Mouse (Mus musculus): ENCODE results near the gene Hormad1.

The Hormad1 gene

DNA sequence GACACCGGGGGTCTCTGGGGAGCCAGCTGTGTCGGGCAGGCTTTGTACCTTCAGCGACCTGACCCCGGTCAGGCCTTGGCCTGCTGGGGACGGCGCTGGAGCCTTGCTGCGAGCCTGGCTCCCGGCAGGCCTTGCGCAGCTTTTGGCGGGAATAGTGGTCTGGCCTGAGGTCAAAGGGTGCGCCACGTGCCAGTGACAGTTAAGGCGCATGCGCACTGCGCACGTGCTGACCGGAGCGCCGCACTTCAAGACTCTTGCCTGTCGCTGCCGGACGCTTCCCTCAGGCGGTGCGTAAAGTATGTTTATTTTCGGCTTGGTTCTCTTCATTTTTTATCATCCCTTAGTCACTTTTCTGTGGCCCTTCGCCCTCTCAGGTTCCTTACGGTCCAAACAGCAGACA lies at the start of gene Hormad1:
Hormad1 (plus strand) TSS at position 241 of the 400 bp plus-strand sequence.
- no peak for DNase-seq (ENCODE audit: low read depth)

DNA sequence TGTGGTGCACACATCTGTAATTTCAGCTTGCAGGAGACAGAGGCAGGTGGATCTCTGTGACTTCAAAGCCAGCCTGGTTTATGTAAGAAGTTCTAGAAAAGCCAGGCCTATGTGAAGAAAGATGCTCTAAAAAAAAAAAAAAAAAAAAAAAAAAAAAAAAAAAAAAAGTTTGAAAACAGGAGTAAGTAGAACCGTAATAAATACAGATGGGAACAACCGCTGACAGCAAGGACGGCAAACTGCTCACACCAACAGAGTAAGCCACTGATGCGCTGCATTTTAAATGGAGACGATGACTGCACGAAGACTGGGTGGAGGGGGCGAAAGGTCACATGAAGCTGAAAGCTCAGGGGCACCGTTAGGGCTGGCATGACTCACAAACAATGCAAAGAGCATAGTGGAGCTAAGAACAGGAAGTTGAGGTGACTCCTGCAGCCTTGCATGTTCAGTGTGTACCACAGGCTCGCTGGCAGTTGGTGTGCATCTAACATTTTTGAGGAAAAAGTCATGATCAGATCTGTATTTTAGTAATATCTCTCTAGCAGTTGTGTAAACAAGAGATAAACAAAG lies 47.8 kb upstream of the Hormad1 start:
- peak; percentile 83 for DNase-seq (ENCODE audit: low read depth)

DNA sequence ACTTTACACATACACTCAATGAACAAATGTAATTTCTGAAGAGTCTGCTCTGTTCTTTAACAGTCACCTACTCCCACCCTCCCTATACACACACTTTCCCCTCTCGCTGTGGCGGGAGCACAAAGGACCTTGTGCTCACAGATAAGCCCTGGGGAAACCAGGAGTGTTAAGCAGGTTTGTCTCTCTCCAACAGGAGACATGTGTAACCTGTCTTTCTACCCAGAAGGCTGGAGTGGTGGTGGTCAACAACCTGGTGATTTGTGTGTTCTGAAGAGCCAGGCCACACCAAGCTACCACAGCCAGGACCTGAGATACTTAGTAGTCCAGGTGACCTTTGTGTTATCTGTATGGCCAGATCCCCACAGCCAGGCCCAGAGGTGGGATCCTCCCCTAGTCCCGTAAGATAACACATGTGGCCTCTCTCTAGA lies 42.8 kb upstream of the Hormad1 start:
- no peak for DNase-seq (ENCODE audit: low read depth)

DNA sequence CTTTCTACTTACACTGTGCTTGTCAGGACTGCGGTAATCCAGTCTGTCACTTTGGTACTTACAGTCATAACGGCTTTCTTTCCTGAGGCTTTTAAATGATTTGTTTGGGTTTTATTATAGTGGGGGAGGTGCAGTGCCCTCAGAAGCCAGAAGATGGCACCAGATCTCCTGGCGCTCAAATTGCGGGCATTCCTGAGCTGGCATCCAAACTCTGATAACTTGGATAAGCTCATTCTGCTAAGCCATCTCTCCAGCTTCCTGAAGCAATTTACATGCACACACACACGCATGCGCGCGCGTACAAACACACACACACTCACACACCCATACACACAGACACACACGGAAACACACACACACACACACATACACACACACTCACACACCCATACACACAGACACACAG lies 42.0 kb upstream of the Hormad1 start:
- DNase-seq (ENCODE audit: low read depth), result peak; percentile 83

DNA sequence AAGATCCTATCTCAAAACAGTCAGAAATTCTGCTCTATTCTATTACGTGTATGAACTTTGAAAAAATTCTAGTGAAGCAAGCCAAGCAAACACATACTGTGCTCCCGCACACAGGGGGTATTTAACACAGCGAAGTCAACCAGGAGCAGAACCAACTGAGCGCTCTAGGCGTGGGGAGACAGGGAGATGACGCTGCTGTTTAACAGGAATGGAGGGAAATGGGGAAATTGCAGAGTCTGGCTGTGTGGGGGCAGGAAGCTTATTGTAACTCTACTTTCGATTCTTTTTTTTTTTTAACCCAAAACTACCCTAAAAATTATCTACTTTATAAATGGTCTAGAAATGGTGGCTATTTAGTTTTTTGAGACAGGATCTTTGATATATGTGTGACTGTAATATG lies 40.6 kb upstream of the Hormad1 start:
- DNase-seq (ENCODE audit: low read depth), result no peak

DNA sequence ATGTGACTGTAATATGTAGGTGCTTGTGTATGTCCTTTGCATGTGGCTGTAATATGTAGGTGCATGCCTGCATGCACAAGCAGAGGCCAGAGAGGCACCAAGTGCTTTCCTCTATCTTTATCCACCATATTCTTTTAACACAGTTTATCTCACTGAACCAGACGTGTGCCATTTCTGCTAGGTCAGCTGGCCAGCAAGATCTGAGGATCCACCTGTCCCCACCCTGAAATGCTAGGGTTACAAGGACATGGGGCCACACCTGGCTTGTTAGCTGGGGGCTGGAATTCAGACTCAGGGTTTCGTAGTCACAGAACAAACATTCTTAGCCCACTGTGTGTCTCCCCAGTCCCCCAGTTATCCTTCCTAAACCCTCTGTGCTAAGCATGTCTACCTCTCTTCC lies 40.2 kb upstream of the Hormad1 start:
- no peak for DNase-seq (ENCODE audit: low read depth)

DNA sequence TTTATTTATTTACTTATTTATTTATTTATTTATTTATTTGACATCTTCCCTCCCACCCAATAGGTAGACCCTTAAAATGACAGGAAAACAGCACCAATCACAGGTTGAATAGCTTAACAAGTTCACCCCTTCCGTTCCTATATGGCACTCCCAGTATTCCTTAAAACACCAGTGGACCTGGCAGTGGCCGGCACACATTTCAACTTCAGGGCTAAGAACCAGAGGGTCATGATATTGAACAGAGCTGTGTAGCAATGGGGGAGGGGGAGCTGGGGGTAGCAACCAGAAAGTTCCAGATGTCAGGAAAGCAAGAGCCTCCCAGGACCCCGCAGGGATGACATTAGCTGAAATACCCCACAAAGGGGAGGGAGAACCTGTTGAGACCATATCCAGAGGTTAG lies 39.4 kb upstream of the Hormad1 start:
- DNase-seq (ENCODE audit: low read depth), result no peak

DNA sequence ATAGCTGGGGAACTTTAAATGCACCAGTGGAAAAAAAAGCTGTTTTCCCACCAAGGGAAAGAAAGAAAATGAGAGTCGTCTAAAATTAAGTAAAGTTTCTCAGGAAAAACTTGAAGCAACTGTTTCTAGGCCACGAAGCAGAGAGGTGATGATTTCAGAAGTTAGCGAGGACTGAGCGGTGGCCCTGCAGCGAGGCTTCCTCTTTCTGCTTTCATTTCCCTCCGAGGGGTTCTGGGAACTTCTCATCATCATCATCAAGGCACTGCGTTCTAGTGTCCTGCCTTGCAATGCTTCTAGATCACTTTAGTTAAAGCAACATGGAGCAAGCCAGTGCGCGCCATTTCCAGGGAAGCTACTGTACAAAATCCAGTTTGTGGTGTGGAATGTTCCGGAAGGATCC lies 38.3 kb upstream of the Hormad1 start:
- peak; percentile 36 for DNase-seq (ENCODE audit: low read depth)

DNA sequence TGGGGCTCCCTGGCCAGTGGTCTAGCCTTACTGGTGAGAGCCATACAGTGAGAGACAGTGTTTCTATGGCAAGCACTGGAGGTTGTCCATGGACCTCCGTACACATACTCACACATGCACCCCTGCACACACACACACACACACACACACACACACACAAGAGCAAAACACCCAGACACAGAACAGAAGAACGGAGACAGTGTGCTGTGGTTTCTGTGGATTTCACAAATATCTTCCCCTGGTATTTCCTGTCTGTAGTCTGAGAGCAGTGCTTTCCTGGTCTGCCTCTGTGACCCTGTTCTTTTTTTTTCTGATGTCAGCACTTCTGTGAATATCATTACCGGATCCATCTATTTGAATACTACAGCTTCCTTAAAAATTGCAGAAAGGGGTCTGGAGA lies 35.8 kb upstream of the Hormad1 start:
- peak; percentile 79 for DNase-seq (ENCODE audit: low read depth)

DNA sequence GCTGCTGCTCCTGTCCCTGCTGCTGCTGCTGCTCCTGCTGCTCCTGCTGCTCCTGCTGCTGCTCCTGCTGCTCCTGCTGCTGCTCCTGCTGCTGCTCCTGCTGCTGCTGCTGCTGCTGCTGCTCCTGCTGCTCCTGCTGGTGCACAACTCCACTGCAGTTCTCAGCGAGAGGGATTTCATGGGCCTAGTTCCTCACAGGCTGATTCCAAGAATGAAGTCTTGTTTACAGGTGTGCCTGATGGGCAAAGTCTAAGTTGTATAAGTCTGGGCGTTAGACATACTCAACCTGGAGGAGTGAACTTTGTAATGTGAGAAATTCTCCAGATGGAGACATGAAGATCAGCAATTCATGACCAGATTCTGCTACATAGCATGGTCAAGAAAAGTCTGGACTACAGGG lies 34.8 kb upstream of the Hormad1 start:
- DNase-seq (ENCODE audit: low read depth), result no peak

DNA sequence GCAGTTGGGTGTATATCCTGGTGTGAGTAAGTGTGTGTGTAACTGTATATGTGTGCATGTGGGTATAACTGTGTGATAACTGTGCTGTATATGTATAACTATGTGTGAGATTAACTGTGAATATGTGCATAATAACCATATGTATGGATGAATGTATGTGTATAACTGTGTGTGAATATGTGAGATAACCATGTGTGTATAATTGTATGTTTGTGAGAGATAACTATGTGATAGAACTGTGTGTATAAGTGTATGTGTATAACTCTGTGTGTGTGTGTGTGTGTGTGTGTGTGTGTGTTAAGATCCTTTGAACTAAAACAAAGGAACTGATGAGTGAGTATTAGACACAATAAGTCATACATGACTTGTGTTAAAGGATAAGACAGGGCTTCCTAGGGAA lies 33.4 kb upstream of the Hormad1 start:
- DNase-seq (ENCODE audit: low read depth), result no peak

DNA sequence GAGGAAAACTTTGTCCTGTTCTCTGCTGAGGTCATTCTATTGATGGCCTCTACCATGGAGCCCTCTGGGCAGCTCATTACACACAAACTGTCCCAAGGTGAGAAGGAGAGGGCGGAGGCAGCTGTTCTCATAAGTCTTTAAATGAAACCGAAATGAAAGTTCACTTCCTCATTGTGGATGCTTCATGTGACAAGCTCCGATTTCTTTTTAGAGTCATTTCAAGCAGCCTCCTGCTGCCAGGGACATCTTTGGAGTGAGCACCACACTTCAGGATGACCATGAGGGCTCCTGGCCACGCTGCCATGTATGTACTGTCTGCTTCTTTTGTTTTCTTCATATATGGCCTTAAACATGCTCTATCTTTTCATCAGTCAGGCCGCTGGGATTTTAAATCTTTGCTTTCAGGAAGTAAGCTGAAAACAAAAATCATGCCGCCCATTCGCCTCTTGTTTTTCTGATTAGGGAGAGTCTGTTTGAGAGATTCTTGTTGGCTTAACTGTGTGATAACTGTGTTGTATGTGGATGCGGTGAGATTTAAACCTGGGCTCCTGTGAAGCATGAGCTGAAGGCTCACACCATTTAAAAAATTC lies 32.8 kb upstream of the Hormad1 start, which contains the start of gene Ctss:
Ctss (plus strand) TSS at position 165 of the 590 bp plus-strand sequence.
- DNase-seq (ENCODE audit: low read depth), result peak; percentile 81

DNA sequence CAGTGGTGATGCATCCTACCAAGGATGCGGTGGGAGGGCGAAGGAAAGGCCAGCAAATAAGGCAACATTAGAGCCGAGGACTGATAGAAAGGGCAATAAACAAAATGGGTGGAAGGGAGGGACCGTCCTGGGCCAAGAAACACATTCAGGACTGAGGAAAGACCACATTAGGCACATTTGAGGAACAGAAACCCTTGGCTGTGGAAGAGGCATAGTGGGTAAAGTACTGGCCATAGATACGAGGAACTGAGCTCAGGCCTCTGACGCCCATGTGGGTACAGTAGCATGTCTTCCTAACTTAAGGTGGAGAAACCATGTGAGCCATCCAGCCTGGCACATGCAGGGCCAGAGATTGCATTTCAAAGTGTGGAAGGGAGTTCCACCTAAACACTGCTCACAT lies 29.7 kb upstream of the Hormad1 start:
- DNase-seq (ENCODE audit: low read depth), result no peak

DNA sequence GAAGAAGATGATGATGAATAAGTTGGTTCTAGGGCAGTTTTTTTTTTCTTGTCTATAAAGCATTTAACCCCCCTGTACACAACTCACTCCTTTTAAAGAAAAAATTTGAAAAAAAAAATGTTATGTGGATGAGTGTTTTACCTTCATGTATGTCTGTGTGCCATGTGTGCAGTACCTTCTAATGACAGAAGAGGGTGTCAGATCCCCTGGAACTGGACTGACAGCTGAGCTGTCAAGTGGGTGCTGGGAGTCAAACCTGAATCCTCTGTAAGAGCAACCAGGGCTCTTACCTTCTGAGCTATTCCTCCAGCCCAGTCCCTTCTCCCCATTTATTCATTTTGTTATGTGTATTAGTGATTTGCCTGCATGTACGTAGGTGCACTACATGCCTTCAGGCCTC lies 28.5 kb upstream of the Hormad1 start:
- DNase-seq (ENCODE audit: low read depth), result no peak

DNA sequence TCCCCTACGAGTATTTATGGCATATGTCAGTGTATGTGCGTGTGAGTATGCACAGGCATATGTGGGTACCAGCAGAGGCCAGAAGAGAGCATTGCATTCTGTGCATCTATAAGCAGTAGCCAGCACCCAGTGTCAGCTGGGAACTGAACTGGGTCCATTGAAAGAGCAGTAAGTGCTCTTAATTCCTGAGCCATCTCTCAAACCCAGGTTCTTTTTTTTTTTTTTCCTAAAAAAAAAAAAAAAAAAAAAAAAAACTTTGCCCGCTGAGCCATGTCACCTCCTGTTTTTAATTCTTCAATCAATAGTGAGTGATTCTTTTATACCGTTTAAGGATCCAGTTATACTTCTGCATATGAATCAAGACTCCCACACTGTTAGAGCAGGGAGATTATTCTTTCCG lies 26.1 kb upstream of the Hormad1 start:
- DNase-seq (ENCODE audit: low read depth), result no peak

DNA sequence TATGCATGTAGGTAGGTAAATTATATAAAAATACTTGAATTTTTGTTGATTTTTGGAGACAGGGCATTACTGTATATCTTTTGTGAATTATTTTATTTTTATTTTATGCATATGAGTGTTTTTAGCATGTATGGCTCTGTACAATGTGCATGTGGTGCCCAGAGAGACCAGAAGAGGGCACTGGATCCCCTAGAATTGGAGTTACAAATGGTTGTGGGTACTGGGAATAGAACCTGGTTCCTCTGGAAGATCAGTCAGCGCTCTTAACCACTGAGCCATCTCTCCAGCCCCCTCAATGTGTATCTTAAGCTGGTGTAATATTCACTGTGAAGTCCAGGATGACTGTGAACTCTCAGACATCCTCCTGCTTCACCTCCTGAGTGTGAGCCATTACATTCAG lies 24.6 kb upstream of the Hormad1 start:
- no peak for DNase-seq (ENCODE audit: low read depth)

DNA sequence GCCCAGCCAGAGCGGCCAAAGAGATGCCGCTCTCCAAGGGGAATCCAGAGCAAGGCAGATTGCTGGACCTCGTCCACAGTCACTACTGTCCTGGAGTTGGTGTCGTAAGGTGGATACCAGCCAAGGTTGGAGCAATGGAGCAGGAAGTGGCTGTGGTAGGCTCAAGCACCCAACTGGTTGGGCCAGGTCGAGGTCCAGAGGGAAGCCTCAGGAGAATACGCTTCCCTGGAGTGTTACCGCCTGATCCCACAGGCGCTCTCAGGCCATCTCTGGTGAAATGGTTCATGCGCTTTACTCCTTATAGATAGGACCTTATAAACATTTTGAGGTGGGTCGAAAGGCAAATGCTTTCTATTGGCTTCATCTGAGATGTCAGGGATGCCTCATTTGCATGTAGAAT lies 20.5 kb upstream of the Hormad1 start:
- no peak for DNase-seq (ENCODE audit: low read depth)

DNA sequence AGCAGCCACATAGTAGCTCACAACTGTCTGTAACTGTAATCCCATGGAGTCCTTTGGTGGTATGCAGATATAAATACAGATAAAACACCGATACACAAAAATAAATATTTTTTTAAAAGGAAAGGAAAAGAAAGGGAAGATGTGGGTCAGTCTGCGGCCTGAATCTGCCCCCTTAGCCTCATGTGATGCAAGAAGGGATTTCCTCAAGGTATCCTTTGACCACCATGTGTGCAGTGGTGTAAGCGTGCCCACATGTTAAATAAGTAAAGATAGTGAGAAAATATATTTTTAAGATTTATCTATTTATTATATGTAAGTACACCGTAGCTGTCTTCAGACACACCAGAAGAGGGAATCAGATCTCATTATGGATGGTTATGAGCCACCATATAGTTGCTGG lies 19.6 kb upstream of the Hormad1 start:
- no peak for DNase-seq (ENCODE audit: low read depth)

DNA sequence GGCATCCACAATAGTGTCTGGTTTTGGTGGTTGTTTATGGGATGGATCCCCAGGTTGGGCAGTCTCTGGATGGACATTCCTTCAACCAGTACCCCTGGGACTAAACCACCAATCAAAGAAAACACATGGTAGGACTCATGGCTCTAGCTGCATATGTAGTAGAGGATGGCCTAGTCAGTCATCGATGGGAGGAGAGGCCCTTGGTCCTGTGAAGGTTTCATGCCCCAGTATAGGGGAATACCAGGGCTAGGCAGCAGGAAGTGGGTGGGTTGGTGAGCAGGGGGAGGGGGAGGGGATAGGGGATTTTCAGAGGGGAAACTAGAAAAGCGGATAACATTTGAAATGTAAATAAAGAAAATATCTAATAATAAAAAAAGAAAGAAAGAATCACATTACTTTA lies 18.3 kb upstream of the Hormad1 start:
- peak; percentile 61 for DNase-seq (ENCODE audit: low read depth)

DNA sequence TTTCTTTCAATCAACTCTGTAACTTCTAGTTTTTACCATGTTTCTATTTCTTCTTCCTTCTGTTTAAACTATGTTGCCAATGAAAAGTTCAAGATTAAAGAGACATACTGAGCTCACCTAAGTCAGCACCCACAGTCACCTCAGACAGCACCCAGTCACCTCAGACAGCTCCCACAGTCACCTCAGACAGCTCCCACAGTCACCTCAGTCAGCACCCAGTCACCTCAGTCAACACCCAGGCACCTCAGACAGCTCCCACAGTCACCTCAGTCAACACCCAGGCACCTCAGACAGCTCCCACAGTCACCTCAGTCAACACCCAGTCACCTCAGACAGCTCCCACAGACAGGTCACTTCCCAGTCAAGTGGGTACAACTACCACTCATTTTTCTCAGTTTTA lies 17.3 kb upstream of the Hormad1 start:
- peak; percentile 60 for DNase-seq (ENCODE audit: low read depth)

DNA sequence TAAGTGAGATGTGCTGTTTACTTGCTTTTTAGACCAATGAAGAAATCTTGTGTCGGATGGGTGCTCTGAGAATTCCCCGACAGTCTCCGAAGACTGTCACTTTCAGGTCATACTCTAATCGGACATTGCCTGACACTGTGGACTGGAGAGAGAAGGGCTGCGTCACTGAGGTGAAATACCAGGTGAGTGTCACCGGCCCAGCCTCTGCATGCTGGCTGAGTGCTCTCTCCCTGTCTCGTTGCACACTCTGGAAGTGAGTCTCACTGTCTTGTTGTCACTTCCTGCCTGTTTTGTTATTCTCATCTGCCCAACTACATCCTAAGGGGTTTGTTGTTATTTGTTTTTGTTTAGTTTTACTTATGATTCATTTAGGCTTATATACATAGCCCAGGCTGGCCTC lies 16.5 kb upstream of the Hormad1 start:
- DNase-seq (ENCODE audit: low read depth), result no peak

DNA sequence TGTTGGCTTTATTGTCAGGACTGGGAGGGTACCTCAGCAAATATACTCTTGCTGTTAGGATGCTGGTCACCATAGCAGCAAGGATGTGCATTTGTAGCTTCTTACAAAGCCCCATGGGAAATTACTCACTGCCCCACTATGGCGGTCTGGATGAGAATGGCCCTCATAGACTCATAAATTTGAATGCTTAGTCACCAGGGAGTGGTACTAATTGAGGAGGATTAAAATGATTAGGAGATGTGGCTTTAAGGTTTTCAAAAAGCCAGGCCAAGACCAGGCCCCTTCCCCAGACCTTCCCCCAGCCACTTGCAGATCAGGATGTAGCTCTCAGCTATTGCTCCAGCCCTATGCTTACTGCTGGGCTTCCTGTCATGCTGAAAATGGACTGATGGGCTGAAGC lies 9.3 kb upstream of the Hormad1 start:
- no peak for DNase-seq (ENCODE audit: low read depth)

DNA sequence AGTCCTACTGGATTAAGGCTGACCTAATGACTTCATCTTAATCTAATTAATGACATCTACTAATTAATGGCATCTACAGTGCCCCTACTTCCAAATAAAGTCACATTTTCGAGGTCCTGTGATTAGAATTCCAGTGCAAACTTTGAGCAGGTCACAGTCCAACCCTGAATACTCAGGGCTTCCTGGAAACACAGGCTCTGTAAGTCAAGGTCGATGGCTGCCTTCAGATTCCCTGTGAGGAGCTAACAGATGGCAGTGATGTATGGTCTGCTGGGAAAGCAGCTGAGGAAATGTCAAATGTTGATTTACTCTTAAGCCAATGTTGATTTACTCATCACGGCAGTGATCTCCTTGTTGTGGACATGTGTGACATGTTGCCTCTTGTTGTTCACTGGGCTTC lies 5.5 kb upstream of the Hormad1 start:
- DNase-seq (ENCODE audit: low read depth), result no peak

DNA sequence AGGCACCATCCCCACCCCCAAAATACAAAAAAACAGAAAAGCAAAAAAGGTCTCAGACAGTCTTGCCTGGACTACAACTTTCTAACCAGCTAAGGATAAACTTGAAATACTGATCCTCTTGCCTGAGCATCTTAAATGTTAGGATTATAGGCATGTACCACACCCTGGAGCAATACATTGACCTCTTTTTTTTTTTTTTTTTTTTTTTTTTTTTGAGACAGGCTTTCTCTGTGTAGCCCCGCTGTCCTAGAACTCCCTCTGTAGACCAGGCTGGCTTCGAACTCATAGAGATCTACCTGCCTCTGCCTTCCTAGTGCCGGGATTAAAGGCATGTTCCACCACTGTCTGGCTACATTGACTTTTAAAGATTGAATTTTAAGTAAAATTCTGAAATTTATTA lies 1.3 kb downstream of the Hormad1 start:
- DNase-seq (ENCODE audit: low read depth), result no peak
